Mouse (Mus musculus) right cerebral cortex, postnatal 4 days (tissue): ENCODE results near the gene Cnn2.

Source experiments
- DNase-seq: peaks from one replicate; pipeline ENCODE4 v3.0.0-alpha.2; 2022

The Cnn2 gene

DNA sequence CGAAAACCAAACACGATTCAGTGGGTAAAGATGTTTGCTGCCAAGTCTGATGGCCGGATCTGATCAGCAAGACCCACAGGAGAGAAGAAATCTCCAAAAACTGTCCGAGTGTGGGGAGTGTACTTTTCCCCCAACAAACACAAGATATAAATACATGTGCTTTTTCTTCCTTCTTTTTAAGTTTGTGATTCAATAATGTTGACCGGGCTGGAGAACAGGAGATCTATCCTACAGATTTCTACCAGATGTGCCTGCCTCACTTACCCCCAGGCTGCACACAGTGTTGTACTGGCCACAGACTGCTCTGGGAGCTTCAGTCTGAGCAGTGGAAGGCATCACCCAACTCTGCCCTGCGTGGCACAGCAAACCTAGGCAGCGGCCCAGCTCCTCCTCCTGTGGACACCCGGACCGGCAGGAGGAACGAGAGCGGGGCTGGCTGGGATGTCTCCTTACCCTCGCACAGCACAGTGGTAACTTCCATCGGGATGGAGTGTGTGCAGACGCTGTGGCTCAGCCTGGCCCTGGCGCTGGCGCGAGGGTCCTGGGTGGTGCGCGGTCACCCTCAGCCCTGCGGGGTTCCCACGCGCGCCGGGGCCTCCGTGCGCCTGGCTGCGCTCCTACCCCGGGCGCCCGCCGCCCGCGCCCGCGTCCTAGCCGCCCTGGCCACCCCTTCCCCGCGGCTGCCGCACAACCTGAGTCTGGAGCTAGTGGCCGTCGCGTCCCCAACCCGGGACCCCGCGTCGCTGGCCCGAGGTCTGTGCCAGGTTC, 17.8 kb upstream of the Cnn2 start, which contains the start of gene Grin3b:
Grin3b (plus strand) TSS at position 301 of the 768 bp plus-strand sequence.
- no peak for DNase-seq

DNA sequence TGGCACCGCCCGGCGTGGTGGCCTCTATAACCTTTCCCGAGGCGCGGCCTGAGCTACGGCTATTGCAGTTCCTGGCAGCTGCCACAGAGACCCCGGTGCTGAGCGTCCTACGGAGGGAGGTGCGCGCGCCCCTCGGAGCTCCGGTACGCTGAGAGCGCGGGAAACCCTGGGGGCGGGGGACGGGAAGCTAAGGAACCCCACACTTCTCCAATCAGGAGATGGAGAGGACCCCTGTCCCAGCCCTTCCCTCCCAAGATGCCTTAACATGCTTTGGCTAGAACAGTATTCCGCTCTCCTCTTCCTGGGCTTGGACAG, 17.2 kb upstream of the Cnn2 start:
- DNase-seq = no peak

DNA sequence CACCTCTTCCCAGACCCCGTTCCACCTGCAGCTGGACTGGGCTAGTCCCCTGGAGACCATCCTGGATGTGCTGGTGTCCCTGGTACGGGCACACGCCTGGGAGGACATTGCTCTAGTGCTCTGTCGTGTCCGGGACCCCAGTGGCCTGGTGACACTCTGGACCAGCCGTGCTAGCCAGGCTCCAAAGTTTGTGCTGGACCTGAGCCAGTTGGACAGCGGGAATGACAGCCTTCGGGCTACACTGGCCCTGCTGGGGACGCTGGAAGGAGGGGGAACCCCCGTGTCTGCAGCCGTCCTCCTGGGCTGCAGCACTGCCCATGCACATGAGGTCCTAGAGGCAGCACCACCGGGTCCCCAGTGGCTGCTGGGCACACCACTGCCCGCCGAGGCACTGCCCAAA, 15.6 kb upstream of the Cnn2 start:
- no peak for DNase-seq

DNA sequence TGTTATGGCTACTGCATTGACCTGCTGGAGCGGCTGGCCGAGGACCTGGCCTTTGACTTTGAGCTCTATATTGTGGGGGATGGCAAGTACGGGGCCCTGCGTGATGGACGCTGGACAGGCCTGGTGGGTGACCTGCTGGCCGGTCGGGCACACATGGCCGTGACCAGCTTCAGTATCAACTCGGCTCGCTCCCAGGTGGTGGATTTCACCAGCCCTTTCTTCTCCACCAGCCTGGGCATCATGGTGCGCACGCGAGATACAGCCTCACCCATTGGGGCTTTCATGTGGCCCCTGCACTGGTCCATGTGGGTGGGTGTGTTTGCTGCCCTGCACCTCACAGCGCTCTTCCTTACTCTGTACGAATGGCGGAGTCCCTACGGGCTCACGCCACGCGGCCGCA, 14.3 kb upstream of the Cnn2 start:
- DNase-seq = no peak

DNA sequence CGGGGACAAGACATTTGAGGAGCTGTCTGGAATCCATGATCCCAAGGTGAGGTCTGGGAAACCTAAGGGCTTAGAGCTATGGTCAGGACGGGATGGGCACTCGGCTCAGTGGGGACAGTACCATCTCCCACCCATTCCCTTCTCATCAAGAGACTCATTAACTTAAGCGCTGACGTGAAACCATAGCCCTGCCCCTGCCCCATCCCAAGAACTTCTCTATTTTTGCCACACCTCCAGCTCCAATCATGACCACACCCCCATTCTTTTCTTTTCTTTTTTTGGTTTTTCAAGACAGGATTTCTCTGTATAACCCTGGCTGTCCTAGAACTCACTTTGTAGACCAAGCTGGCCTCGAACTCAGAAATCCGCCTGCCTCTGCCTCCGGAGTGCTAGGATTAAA, 13.7 kb upstream of the Cnn2 start:
- DNase-seq = no peak

DNA sequence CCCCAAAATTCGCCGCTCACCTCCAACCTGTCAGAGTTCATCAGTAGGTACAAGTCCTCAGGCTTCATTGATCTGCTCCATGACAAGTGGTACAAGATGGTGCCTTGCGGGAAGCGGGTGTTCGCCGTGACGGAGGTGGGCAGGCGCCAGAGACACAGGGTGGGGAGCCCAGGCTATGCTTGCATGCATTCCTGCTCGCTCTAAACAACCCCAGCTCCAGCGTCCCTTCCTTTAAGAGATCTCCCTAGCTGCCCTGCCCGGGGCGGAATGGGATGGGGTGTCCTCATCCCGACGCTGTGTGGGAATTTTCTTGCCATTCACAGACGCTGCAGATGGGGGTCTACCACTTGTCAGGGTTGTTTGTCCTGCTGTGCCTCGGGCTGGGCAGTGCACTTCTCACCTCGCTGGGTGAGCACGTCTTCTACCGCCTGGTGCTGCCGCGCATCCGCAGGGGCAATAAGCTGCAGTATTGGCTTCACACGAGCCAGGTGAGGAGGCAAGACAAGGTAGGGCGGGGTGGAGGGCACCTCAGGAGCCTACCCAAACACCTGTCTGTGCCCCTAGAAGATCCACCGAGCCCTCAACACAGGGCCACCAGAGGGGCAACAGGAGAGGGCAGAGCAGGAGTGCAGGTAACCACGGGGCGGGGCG, 12.2 kb upstream of the Cnn2 start:
- no peak for DNase-seq

DNA sequence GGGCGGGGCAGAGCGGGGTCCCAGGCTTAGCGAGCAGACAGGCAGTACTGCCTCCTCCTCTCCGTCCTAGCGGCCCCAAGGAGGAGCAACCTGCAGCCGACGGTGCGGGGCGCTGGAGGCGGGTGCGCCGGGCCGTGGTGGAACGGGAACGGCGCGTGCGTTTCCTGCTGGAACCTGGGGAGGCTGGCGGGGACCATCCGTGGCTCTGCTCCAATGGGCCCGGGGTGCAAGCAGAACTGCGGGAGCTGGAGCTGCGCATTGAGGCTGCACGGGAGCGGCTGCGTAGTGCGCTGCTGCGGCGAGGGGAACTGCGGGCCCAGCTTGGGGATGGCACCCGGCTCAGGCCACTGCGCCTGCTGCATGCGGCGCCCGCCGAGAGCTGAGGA, 11.7 kb upstream of the Cnn2 start:
- DNase-seq = no peak

DNA sequence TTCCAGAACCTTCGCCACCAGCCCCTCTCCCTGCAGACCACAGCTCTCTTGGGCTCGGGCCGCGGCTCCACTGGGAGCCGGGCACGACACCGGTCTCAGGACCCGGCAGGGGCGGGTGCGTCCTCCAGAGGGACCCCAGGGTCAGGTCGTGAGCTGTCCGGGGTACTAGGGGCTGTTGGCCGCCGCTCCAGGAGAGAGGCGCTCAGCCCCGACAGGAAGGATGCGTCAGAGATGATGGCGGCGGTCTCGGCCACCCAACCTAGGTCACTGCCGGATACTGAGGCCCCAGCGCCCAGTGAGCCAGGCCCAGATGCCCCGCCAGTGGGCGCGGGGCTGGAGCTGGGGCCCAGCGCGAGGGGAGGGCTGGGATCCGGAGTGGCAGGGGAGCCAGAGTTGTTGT, 11.1 kb upstream of the Cnn2 start:
- no peak for DNase-seq

DNA sequence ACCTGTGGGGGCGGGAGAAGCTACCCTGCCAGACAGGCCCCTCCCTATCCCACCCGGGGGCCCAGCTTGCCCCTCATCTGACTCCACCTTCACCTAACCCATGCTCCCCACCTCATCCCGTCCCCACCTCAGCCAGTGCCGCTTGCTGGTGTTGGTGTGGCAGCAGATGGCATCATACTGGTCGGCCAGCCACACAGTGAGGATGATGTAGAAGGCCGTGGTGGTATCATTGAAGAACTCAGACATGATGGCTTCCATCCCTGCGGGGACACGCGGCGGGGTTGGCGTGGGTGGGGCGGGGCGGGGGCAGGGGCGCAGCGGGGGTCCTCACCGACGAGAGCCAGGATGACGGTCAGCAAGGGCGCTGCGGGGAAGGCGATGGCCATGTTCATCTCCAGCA, 10.3 kb upstream of the Cnn2 start:
- no peak for DNase-seq

DNA sequence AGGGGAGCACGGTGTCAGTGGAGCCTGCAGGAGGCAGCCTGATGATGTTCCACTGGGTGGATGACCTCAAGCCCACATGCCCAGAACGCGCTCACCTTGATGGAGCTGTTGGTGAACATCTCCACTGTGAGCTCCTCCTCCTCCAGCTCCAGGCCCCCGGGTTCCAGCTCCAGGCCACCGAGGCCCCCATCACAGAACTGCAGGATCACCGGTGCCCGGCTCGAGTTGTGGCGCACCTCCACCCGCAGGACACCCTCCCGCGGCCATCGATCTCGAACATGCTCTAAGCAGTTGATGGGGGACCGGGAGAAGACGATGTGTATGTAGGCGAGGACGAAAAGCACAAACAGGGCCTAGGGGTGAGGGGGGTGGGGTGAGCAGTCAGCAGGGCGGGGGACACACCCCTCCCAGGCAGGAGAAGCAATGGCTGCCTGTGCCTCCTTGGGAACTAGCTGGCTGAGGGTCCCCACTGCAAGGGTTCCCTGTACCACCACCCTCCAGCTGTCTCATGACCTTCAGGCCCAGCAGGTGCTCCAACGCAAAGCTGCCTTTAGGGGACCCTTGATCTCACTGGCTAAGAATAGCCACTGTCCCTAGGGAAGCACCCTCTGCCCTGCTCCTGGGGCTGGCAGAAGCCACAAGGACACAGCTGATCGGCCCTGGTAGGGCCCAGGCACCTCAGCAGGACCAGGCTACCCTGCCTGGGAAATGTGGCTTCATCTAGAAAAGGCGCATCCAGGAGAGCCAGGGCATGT, 8.8 kb upstream of the Cnn2 start:
- no peak for DNase-seq

DNA sequence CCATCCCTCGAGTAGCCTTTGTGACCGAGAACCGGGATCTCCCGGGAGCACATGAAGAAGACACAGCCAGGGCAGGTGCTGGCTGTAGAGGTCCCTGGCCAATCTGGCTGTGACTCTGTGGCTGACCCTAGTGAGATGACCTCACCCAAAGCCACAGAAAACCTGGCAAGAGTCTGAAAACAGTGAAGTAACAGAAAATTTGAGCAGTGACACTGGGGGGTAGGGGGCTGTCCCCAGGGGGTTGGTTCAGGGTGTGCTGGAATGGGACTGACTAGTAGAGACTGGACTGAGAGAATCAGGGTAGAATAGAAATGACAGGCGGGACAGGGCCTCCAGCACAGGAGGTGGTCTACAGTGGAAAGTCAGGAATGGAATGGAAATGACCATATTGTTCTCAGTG, 5.2 kb upstream of the Cnn2 start:
- DNase-seq = no peak

DNA sequence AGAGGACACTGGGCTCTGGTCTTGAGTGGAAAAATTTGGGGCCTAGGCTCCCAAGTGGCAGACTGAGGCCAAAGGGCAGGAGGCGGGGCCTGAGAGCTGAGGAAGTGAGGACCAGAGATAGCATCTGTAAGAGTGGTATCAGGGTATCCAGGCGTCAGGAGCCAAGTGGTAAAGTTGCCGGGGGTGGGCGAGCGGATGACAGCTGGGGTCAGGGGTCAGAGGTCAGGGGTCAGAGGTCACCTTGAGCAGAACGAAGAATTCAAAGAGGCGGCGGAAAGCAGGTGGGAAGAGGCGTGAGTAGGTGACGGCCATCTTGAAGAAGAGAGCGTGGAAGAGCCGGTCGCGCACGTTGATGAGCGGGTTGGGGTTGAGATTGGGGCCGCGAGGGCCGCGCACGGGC, 4.7 kb upstream of the Cnn2 start:
- peak; percentile 80 for DNase-seq

DNA sequence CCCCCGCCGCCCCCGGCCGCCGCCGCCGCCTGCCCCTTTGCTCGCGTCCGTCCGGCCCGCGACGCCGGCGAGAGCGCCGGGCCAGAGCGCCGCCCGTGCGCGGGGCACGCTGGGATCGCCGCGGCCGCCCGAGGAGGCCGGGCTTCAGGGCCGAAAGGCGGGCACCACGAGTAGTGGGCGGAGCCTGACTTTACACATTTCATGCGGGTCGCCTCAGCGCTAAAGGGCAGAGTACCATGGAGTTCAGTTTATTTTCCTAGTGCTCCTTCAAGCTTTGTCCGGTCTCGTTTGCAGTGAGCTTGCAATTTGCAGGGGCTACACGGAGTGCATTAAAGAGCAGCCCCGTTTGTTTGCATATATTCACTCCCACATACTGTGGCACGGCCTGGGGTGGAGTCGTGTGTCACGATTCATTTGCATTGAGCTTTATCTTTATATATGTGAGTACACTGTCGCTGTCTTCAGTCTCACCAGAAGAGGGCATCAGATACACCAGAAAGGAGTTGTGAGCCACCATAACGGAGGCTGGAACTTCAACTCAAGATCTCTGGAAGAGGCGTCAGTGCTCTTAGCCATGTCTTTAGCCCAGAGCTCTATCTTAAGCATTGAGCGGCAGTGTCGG, 4.1 kb upstream of the Cnn2 start, which contains the start of gene Tmem259:
Tmem259 (minus strand) TSS at position 136 of the 622 bp plus-strand sequence.
- DNase-seq = peak; percentile 78

DNA sequence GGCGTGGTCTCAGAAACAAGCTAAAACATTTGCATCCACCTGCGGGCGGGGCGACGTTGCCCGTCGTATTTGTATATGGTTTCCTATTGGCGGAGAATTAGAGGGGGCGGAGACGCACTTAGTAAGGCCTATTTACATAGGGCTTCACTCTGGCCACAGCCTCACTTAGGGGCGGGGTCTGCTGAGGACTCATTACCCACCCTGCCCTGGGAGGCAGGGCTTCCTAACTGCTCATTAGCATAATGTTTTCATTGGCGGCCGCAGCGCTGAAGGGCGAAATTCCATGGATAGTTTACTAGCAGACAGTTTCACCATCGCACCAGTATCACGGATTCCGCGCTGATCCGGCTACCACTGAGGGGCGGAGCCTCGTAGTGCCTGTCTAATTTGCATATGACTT, 3.5 kb upstream of the Cnn2 start:
- DNase-seq = peak; percentile 84

DNA sequence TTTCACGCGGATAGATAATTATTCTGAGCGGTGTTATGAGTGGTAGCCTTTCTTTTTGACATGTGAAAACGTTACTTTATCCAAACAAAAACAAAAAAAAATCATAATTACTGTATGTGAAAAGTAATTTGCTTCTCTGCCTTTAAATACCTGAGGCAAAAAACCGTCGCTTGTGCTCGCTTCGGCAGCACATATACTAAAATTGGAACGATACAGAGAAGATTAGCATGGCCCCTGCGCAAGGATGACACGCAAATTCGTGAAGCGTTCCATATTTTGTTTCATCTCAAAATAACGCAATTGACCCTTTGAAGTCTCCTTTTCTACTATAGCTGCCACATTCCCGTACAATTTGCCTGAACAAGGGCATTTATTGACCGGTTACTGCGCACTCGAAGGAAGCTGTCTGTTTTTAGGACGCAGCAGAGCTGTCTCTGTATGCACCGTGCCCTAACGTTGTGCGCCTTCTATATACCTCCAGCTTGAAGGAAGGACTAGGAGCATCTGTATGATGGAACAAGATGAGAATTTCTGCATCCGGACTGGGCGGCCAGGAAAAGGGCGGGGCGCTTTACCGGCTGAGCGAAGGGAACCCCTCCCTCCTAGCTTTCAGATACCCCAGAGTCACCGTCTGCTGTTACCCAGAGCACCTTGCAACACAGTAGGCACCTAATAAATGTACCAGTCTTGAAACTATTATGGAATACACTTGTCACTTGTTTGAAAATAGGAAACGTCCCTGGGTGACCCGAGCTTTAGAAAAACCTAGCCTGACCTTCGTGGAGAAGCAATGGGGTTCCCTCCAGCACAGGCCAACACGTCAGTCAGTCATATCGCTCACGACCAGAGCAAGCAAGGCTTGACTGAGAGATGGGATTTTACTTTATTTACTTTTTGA, 2.8 kb upstream of the Cnn2 start:
- DNase-seq = peak; percentile 51

DNA sequence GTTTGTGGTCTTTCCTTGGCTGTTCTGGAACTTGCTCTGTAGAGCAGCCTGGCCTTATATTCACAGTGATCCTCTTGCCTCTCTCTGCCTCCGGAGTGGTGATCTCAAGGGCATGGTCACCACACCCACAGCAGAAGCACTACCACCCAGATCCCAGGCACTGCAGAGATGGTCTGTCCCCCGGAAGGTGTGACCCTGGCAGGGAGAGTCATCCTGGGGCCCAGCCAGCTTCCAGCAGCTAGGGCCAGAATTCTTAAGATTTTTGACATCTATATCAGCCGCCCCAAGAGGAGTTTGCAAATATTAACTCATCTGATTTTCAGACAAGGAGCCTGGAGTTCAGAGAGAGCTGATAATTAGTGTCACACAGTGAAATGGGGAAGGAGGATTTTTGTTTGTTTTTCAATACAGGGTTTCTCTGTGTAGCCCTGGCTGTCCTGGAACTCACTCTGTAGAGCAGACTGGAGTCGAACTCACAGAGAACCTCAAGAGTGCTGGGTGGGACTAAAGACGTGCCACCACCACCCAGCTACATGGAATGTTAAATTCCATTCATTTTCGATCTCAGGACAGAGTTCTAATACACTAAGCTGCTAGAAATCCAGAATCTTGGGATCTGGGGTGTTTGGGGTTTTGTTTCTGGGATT, 2.0 kb upstream of the Cnn2 start:
- DNase-seq = no peak

DNA sequence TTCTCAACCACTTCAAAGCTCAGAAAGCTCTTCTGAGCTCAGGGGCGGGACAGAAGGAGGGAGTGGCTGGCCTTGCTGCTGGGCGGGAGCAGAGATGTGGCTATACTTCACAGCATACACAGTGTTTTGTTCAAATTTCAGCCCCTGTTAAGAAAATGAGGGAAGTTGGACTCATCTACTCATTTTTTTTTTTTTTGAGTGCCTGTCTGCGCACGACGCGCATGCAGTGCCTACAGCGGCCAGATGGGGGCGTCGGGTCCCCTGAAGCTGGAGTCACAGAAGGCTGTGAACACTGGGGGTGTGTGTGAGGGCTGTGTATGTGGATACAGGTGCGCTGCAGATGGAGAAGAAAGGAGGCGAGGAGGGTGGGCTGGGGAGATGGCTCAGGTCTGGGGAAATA, 1.4 kb upstream of the Cnn2 start:
- peak; percentile 94 for DNase-seq

DNA sequence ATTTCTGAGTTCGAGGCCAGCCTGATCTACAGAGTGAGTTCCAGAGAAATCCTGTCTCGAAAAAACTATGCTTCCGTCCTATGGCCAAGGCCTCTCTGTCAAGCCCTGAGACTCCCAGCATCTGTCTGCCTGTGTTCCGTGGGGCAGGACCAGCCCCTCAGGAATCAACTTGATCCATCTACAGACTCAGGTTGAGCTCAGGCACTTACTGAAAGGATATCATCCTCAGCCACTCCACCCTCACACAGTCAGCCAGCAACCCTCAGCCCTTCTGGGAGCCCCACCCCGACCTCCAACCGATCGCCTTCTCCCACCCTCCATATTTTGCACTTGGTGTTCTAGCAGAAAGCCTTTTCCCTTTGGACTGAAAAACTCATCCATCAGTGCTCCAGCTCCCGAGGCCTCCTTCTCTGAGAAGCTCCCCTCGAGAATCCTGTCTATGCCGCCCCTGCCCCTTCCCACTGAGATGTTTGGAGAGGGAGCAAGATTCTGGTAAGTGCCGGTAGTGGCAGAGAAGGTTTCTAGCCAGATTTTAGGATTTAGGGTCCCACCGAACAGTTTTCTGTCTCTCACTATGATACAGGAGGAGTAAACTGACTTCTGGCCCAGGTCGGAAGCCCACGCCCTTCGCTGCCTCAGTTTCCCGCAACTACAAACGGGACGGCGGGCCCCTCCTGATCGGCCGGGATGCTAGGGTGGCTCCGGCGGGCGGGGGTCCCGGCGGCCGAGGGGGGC, 446 bp upstream of the Cnn2 start:
- no peak for DNase-seq

DNA sequence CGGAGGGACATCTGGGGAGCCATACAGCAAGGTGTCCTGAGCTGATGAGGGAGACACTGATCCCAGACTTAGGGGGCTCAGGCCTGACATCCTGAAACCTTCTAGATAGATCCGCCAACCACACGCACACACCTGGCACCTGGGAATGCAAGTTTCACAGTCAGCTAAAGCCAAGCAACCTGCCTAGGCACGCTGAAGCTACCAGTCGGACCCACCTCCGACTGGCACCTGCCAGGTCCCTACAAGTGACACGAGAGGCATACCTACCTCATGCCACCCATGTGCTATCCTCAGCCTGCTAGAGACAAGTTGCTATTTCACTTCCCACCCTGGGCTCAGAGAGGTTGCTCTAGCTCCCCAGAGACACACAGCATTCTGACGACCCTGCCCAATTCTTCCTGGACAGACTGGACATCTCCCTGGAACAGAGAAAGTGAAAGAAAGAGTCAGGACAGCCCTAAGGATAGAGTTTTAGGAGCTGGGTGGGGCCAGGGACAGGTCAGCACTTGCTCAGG, 945 bp downstream of the Cnn2 start:
- no peak for DNase-seq

DNA sequence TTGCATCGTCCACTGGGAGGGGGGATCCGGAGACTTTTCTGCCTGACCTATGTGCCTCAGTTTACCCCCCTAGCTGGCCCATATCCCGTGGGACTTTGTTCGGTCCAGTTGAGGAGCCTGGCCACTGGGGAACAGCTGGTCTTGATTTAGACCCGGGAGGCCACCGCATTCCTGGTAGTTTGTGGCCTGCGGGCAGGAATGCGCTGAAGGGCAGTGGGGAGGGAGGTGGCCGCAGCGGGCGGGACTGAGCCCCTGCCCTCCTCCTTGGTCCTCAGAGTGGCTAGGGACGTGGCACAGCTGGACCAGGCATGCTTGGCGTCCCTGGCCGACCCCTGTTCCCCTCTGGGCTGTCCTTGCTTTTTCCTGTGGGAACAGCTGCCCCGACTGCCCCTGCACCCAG, 1.5 kb downstream of the Cnn2 start:
- no peak for DNase-seq

DNA sequence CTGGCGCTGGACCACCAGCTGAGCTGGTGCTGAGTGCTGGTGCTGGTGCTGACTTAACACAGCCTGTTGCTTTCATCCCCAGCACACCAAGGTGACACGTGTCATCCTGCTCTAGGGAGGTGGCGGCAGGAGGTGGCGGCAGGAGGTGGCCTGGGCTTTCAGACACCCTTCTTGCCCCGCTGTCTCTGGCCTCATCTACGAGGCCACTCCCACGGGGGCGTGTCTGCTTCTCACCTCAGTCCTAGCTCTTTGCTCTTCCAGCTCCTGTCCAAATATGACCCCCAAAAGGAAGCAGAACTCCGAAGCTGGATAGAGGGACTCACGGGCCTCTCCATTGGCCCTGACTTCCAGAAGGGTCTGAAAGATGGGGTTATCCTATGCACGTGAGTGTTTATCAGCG, 2.7 kb downstream of the Cnn2 start:
- DNase-seq = no peak
